Mouse (Mus musculus): ENCODE measurements at regions not wholly inside any gene's neighbourhood (a gene's known extent, or its start where the extent isn't known, plus 50 kb on each side); places are given as distances from the start of the nearest gene placed in this dataset.
"Not testable (repeated sequence)": the region's sequence is repeated elsewhere in the genome, so short reads cannot be mapped to it uniquely, and the experiment has no call there.

DNA sequence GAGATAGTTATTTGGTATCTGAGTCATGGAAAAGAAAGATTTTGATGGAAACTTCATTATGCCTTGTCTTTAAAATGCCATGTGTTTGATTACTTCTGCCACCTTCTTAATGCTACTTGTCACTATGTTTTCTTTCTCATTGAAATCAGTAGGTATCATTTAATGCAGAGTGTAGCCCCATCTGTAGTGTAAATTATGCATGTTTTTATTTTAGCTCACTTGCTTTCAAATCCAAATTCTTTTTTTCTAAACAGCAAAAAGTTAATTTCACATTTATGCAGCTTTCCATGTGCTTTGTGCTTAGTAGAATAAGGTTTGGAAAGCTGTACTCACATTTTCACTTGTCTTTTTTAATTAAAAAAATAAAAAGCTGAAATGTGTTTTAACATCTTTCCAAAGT, 748.0 kb upstream of the Epha7 start:
- no peak for DNase-seq (ENCODE audit: low spot score in 2 of 2)

DNA sequence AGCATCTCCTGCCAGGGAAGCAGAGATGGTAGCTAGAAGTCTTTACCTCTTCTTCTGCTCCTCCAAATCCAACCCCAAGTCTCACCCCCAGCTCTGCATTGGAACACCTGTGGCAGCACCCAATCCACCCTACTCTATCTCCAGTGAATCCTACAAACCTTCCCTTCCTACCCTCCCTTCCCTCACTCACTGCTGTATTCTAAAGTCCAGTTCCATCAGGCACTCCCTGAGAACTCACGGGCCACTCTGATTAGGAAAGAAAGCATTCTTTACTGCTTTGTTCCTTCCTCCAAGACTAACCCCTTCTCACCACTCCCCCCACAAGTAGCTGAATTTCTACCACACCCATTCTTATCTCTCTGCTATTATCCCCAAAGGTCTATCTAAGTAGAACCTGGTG, 747.1 kb upstream of the Epha7 start:
- DNase-seq (ENCODE audit: low spot score in 2 of 2) = no peak

DNA sequence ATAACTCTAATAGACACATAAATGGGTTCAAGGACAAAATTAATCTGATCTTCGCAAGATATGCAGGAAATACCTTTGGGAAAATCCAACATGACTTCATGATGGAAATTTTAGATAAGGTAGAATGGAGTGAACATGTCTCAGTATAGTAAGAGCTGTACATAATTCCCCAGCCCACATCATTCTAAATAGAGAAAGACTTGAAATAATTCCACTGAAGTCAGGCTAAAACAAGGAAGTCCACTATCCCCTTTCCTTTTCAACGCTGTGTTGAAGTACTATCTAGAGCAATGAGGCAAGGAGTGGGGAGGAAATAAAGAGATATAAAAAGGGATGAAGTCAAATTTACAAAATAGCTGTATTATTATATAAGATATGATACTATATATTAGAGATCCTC, 733.9 kb upstream of the Epha7 start:
- DNase-seq (ENCODE audit: low spot score in 2 of 2) = no peak

DNA sequence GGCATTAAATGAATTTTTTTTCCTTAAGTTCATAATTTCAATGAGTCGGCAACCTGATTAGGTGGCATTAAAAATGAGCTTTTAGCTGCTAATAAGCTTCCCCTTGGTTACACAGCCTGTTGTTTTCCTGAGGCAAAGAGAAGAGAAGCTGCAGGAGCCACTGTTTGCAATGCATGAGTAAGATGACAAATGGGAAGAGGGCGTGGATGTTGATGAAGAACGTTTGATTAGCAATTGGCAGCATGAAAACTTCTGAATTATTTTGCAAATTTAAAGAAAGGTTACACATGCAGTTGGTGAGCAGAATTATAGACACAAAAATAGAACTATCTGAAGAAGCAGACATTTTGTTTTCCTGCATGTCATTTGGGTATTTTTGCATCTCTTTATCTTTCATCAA, 720.1 kb upstream of the Epha7 start:
- no peak for DNase-seq (ENCODE audit: low spot score in 2 of 2)

DNA sequence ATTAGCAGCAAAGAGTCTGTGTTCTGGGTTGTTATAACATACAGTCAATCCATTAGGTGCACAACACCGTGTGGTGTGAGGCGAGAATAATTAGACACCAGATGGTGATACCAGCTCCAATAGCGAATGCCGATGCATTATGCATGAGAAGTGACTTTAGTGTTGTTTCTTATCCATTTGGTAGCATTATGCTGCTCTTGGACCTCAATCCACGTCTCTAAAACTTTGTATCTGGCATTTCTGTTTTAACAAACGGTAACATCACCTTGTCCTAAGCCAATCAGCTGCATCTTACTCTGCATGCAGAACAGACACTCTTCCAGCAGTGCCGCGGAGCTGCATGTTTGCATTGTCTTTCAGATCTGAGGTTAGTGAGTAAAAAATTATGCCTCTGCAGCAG, 669.8 kb upstream of the Epha7 start:
- DNase-seq (ENCODE audit: low spot score in 2 of 2) = no peak

DNA sequence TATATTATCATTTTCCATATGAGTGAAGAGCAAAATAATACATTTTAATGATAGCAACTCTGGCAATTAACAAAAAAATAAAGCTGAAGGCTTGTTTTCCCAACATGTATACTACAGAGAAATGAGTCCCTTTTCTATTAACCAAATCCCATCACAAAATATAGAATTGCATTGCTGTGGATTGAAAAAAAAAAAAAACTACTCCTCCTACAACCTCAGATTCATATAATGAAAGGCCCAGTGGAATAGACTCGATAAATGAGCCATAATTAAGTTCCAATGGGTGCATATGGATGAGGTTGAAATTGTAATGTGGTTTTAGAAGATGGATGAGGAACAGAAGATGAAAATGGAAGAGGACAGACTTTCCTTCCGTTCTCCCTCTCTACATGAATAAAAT, 657.8 kb upstream of the Epha7 start:
- DNase-seq (ENCODE audit: low spot score in 2 of 2) = no peak

DNA sequence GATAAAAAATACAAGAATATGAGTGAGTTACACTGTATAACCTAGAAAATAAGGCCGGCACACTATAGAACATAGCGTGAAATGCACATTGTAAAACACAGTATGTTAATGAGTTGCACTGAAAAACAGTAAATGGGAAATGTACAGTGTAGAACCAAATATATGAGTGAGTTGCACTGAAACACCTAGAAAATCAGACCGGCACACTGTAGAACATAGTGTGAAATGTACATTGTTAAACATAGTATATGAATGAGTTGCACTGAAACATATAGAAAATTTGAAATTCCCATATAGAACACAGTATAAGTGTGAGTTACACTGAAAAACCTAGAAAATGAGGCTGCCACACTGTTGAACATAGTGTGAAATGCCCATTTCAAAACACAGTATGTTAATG, 636.2 kb upstream of the Epha7 start:
- peak; percentile 10 to 22 for DNase-seq (ENCODE audit: low spot score in 2 of 2)

DNA sequence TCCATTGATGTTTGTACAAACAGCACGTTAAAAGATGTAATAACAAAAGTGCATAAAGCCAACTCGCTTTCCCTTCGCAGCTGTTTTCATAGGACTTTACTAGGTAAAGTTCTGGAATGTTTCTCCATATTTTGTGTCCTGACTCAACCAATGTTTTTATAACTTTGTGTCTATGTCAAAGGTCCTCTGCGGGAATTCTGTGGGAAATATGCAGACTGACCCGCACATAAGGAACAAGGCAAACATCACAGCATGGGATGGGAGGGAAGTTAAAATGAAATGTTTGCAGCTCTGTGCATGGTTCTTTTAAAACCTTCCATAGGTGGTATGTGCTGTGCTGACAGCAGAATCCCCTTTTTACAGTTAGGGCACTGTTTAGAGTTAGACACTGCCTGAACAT, 622.1 kb upstream of the Epha7 start:
- no peak for DNase-seq (ENCODE audit: low spot score in 2 of 2)

DNA sequence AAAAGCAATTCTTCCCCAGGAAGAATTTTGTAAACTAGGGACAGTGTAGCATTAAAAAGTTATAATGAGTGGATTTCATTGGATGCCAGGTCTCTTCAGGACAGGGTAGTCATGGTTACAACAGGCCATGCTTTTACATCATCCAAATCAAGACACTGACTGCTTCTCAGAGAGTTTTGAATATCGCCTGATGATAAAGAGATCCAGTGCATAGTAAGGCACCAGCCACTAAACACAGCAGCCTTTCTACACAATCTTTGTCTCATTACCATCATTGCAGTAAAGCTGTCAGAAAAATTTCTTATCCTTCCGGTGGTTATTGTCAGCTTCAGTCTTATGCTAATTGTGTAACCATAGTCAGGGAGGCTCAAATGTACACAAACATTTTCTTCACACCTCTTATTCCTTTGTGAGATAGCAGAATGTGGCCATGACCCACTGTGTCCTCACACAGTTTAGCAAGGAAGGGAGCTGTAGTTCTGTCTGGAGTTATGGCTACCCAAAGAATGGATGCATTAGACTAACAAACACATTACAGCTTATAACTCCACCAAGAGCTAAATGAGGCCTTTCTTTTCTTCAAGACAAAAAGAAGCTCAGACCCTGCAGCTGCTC, 585.2 kb upstream of the Epha7 start:
- DNase-seq (ENCODE audit: low spot score in 2 of 2) = no peak

DNA sequence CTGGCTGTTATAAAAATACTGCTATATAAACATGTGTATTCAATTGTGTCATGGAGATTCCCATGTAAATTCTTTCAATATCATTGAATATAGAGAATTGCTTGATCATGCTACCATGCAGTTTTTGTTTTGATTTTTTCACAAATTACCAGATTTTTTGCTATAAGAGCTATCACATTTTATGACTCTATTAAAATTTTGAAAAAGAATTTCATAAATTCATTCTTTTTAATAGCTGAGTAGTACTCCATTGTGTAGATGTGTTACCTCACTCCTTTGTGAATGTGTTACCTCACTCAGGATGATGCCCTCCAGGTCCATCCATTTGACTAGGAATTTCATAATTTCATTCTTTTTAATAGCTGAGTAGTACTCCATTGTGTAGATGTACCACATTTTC, 577.4 kb upstream of the Epha7 start:
- not testable (repeated sequence) for DNase-seq (ENCODE audit: low spot score in 2 of 2)

DNA sequence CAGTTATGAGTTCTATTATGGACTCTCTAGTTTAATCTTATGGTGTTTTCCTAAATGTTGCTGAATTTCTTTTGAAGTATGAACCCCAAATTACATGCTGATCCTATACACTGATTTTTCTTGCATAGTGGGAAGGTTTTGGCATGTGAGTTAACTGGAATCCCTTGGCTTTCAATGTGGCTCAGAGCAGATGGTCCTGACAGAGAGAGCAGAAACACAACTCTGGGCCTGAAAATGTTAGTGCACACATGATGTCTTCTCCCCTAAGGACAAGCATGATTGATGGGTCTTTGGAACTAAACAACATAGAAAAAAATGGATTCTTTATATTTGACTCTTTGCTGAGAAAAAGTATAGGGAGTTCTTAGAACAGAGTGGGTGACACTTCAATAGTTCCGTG, 570.7 kb upstream of the Epha7 start:
- no peak for DNase-seq (ENCODE audit: low spot score in 2 of 2)

Measured in cerebellum, postnatal 4 days (tissue).